ENCODE assay signal across 9 mouse cellular contexts in the genomic region with DNA sequence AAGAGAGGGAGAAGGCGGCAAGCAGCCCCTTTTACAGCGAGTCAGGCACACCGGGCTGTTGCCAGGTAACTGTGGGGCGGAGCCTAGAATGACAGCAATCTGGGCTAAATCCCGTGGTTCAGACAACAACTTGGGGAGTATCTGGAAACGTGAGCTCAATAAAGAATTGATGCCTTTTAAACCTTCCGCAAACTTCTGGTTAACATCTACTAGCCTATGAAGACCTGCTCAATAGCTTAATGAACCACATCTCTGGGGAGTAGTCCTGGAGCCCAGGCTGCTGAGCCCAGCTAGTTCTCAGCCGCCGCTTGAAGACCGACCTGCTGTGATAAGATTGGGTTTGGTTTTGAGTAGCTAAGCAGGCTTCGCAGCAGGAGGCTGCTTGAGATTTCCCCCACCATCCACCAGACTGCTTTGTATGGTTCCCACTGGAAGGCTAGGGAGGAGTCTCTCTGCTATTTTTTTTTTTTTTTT.
DNase-seq lines count a peak whose midpoint lies in the region; ATAC-seq lines count a peak whose summit lies in the region.
"Had no signal": no experiment of that assay in that cellular context is flagged by ENCODE, and none has a peak within 500 bp of the region (broad histone marks: within the 10 kb centered on the region; RNA-seq: fewer than 3 reads in every experiment).

No protein-coding gene starts in this region.

- no peak overlapping the region for H3K27ac ChIP-seq in heart, embryonic 16.5 days (ENCODE audit: low read length)
- no peak overlapping the region for H3K27ac ChIP-seq in forebrain, embryonic 11.5 days (ENCODE audit: low read depth, low read length)
- H3K27ac ChIP-seq: stomach, embryonic 15.5 days had no signal

- whole genome bisulfite sequencing in heart, embryonic 16.5 days = 8% methylated on average over 11 of the region's 11 CpGs
- 2% methylated on average over 11 of the region's 11 CpGs for WGBS in forebrain, embryonic 11.5 days

- H3K9ac ChIP-seq in heart, embryonic 16.5 days (ENCODE audit: low read length) = no peak overlapping the region
- H3K9ac ChIP-seq in forebrain, embryonic 11.5 days (ENCODE audit: low read length) = no peak overlapping the region
- H3K9ac ChIP-seq: stomach, embryonic 15.5 days had no signal

- no peaks in the 10 kb centered on the region for H3K9me3 ChIP-seq in heart, embryonic 16.5 days (replicated peaks; ENCODE audit: control insufficient read depth, low read length)
- H3K9me3 ChIP-seq in forebrain, embryonic 11.5 days (ENCODE audit: control insufficient read depth, low read length) = no peaks in the 10 kb centered on the region
- H3K9me3 ChIP-seq: stomach, embryonic 15.5 days had no signal

- H3K4me3 ChIP-seq in heart, embryonic 16.5 days (ENCODE audit: low read length) = no peak overlapping the region
- no peak overlapping the region for H3K4me3 ChIP-seq in forebrain, embryonic 11.5 days (ENCODE audit: low read depth, low read length)
- H3K4me3 ChIP-seq: stomach, embryonic 15.5 days had no signal

- H3K4me1 ChIP-seq in heart, embryonic 16.5 days (ENCODE audit: control insufficient read depth, insufficient read depth, low read length) = peaks cover 52% of the 10 kb centered on the region
- H3K4me1 ChIP-seq in forebrain, embryonic 11.5 days (replicated peaks; ENCODE audit: control insufficient read depth, insufficient read depth, low read length) = peaks cover 13% of the 10 kb centered on the region; the same call in 1 of the 2 replicates

- H3K4me2 ChIP-seq in heart, embryonic 16.5 days (ENCODE audit: low read depth, low read length) = peak overlapping the region; percentile 31
- peak overlapping the region; percentile 21; the same call in 1 of the 2 replicates for H3K4me2 ChIP-seq in forebrain, embryonic 11.5 days (ENCODE audit: low read depth, low read length, severe bottlenecking)
- H3K4me2 ChIP-seq: stomach, embryonic 15.5 days had no signal

- ATAC-seq in heart, embryonic 16.5 days (replicated peaks; ENCODE audit: extremely low read depth, insufficient read depth, low FRiP score) = no peak
- ATAC-seq in forebrain, embryonic 11.5 days (replicated peaks; ENCODE audit: low FRiP score) = 0 out of 2 replicates have a peak, but pooled peaks have one; percentile 10

- DNase-seq in heart, adult 9 months (ENCODE audit: low spot score in 2 of 2) = no peak
- DNase-seq in brain, adult 2 months (ENCODE audit: low read depth, low spot score) = peak; percentile 77
- no peak for DNase-seq in forebrain, embryonic 11.5 days (ENCODE audit: low spot score)
- peak; percentile 29 for DNase-seq in mesoderm, embryonic 11.5 days (ENCODE audit: low read depth, low spot score)
- DNase-seq in urinary bladder, postnatal 25 days (ENCODE audit: low spot score) = no peak
- no peak for DNase-seq in spleen, postnatal 4 days (ENCODE audit: low spot score in 2 of 2)
- DNase-seq in layer of hippocampus, postnatal 10 days (ENCODE audit: low spot score in 2 of 2) = no peak

- no peaks in the 10 kb centered on the region for H3K27me3 ChIP-seq in heart, embryonic 16.5 days (ENCODE audit: control insufficient read depth, insufficient read depth, low read length)
- peaks cover 11% of the 10 kb centered on the region for H3K27me3 ChIP-seq in forebrain, embryonic 11.5 days (ENCODE audit: control insufficient read depth, insufficient read depth, low read length)
- H3K27me3 ChIP-seq: stomach, embryonic 15.5 days had no signal

- no peaks in the 10 kb centered on the region for H3K36me3 ChIP-seq in heart, embryonic 16.5 days (ENCODE audit: control insufficient read depth, insufficient read depth)
- no peaks in the 10 kb centered on the region for H3K36me3 ChIP-seq in forebrain, embryonic 11.5 days (ENCODE audit: control insufficient read depth, insufficient read depth, low read length)
- H3K36me3 ChIP-seq: stomach, embryonic 15.5 days had no signal

Comparison
In these comparisons a context has a peak if more than half of its experiments do, and no peak if none do; other contexts are left out.
1. DNase-seq: peak in brain, adult 2 months (single experiment) and mesoderm, embryonic 11.5 days (single experiment); none in heart, adult 9 months (0 of 2), forebrain, embryonic 11.5 days (single experiment), urinary bladder, postnatal 25 days (single experiment), spleen, postnatal 4 days (0 of 2) and layer of hippocampus, postnatal 10 days (0 of 2).